Mouse (Mus musculus): ENCODE data around the gene Lnx2.

Gene Lnx2

DNA sequence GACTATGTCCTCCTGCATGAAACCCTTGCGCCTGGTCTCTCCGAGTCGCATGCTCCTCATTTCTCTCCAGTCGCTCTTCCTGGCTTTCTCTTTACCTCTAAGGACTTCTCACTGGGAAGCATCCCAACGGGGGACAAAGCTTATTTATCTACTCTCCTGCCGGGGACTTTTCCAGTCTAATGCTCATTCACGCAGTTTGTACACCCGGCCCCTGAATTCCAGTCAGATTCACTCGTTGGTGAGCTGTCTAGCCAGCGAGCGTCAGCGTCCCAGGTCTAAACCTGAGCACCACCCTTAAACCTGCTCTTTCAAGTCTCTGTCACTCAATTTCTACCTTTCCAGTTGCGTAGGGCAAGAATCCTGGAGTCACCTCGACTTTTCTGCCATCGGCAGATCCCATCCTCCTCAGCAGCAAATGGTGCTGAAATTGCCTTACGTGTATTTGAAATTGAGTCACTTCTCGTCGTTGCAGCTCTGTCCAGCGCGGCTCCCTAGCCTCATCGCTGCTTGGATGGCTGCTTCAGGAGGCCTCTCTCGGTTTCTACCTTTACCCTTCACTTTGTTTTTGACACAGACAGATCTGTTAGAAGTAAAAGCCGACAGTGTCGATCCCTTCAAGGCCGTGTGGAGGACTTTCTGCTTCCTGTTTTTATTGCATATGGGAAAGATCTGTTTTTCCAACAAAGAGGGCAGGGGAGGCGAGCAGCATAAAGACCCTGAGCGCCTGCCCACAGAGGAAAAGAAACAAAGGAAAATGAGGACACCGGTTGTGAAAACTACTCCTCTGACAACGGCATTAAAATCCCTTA lies 24.7 kb downstream of the Lnx2 start:
- DNase-seq (ENCODE audit: low spot score) = no peak

- DNase-seq (ENCODE audit: low spot score) = no peak
Observed at GRCm38 (mm10) chr5:147050816-147051499, 25.4 kb downstream of the Lnx2 start.

DNA sequence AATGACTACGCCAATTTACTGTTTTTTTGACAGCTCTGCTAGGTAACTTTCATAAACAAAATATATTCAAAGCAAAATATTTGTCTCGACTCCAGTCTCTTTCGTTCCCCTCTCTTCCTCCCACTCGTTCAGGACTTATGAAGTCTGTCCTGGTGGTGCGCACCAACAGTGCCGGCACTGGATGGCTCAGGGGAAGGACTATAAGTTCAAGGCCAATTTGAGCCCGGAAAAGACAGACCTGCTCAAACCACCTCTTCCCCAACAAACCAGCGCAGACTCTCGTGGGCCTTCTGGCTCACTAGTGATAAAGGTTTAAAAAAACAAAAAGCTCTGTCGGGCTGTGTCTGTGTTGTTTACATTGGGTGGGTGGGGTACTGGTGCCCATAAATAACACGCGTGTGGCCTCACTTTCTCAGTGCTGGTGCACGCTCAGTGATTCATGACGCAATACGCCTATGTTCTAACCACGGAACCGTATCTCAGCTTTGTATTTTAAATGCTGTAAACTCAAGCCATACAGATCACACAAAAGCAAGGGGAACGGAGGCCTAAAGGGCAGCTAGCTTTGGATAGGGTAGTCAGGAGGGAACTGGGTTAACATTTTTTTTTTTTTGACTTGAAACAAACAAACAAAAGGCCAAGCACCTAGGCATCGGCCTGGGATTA lies 26.7 kb downstream of the Lnx2 start:
- DNase-seq (ENCODE audit: low spot score) = no peak

- DNase-seq (ENCODE audit: low spot score) = no peak
Observed at GRCm38 (mm10) chr5:147045929-147046328, 30.5 kb downstream of the Lnx2 start.

GRCm38 (mm10) chr5:147045311-147045710 lies 31.1 kb downstream of the Lnx2 start:
- DNase-seq (ENCODE audit: low spot score) = no peak

GRCm38 (mm10) chr5:147043240-147043844 lies 33.0 kb downstream of the Lnx2 start:
- no peak for DNase-seq (ENCODE audit: low spot score)

DNA sequence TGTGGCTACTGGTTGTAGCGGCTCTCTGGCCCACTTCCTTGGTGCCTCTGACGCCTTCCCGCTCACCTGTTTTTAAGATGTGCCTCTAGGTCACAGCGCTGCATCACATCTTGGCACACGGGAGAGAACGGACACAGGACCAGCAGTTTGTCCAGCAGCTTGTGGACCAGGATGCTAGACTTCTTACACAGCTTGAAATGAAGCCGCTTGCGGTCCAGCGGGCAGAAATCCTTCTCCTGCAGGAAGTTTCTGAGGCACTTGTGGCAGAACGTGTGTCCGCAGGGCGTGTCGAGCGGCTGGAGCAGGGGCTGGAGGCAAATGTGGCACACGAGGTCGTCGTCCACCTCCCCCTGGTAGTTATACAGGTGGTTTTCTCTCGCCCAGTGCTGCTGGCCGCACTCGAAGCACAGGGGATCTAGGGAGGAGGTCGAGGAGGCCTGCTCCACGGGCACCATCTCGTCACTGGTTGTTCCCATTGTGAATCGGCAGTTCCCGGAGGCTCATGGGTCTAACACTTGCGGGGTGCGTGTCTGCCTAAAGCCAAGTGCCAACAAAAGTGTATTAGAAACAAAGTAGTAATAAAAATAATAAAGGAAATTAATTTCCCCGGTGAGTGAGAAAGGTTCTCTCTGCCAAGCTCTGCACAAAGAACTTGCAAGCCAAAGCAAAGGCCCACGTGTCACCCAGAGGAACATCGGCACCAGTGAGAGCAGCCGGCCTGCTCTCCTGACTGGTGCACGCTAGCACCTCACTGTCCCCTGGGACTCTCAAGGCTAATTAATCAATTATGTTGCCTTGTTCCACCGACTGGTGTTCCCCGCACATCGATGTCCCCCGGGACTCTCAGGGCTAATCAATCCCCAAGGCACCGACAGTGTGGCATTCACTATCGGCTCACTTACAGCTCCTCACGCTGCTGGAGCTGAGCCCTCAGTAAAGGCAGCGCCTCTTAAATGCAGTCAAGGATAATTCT lies 34.1 kb downstream of the Lnx2 start:
- DNase-seq (ENCODE audit: low spot score) = no peak

- DNase-seq (ENCODE audit: low spot score) = no peak
Observed at GRCm38 (mm10) chr5:147039394-147039793, 37.0 kb downstream of the Lnx2 start.

GRCm38 (mm10) chr5:147037601-147038000 lies 38.8 kb downstream of the Lnx2 start:
- DNase-seq (ENCODE audit: low spot score) = no peak

DNA sequence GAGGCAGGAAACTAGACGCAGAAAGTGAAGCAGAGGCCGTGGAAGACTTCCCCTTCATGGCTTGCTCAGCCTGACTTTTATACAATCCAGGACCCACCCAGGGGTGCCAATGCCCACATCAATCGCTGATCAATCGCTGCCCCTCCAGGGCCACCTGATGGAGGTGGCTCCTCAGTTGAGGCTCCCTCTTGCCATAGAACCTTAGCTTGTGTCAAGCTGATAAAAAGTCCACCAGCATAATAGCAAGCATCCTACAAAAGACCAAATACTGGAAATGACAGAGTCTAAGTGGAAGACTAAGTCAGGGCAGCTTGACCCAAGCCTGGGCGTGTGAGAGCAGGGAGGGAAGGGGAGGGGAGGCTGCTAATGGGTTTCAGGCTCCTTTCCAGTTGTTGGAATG lies 39.7 kb downstream of the Lnx2 start:
- DNase-seq (ENCODE audit: low spot score) = no peak

GRCm38 (mm10) chr5:147036028-147036427 lies 40.4 kb downstream of the Lnx2 start:
- DNase-seq (ENCODE audit: low spot score) = peak; percentile 78

- DNase-seq (ENCODE audit: low spot score) = no peak
Observed at GRCm38 (mm10) chr5:147035301-147035700, 41.1 kb downstream of the Lnx2 start.

DNA sequence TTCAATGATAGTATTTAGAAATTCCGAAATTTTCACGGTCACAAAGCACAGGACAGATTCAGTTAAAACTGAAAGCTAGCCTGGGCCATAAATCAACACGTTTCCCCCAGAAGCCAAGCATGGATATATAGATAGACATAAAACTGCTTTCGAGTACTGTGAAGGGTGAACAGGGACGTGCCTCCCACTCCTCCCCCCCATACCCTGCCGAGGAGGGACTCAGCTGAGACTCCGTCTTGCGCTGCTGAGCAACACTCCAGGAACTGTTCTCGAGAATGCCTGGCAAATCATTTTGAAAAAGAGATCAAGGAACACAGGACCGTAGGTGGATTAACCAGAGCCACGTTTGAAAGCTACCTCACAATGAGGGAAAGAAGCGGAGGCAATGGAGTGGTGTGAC lies 42.1 kb downstream of the Lnx2 start:
- no peak for DNase-seq (ENCODE audit: low spot score)

DNA sequence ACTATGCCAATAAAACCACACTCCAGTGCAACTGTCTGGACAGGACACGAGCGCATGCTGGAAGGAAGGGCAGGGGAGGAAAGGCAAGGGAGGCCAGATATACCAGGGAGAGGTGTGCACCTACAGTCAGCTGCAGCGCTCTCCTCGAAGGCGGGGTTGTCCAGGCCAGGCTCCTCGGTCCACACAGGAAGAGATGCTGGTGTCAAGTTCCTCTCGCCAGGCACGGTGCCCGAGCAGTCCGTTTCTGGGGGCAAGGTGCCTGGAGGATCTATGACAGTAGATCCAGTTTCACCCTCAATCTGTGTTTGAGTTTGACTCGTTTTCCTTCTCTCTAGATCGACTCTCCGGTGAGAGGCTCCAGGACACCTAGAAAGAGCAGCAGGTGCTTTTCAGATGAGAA lies 43.2 kb downstream of the Lnx2 start:
- no peak for DNase-seq (ENCODE audit: low spot score)

DNA sequence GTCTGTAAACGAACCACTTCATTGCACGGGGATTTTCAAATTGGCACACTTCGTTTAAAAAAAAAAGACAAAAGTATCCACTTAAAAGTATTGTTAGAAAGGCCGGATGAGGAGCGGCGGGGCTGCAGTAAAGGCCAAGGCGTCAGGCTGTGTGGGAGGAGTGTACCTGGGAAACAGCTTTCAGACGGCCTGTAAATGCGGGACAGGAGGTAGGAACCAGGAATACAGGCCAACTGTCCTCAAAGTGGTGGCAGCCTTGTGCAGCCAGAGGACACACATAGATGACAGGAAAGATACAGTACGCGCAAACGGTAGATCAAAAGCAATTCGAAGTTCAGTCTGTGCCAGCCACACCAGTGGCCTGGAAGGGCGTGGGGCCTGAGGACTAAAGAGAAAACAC lies 45.1 kb downstream of the Lnx2 start:
- no peak for DNase-seq (ENCODE audit: low spot score)

DNA sequence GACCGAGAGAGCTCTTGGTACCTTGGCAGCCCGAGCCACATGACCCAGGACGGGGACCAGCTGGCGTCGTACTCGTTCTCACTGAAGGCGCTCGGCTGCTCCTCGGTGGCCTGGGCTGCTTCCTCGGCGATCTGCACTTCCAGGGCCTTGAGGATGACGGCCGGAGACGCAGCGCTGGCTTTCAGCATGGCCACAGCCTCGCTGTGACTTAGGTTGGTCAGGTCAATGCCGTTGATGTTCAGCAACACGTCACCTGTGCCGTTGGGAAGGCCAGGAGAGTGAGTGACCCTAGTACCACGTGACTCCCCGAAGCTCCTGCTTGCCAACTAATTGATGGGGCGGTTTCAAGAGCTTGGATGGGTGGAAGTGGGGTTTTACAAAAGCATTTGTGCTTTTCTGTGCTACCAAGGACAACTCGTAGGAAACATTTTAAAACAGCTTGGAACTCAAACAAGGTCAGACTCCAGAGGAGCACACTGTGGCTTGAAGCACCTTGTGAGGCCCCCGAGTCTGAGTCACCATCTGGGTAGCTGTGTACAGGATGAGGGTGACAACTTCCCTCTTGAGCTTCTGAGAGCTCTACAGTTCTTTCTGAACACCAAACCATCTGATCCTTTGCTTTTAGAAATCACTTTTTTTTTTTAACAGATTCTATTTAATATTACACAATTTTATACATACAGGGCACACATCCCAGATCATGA lies 51.9 kb downstream of the Lnx2 start:
- no peak for DNase-seq (ENCODE audit: low spot score)

GRCm38 (mm10) chr5:147023245-147023970 lies 53.0 kb downstream of the Lnx2 start:
- no peak for DNase-seq (ENCODE audit: low spot score)

GRCm38 (mm10) chr5:147021546-147022265 lies 54.7 kb downstream of the Lnx2 start:
- DNase-seq (ENCODE audit: low spot score) = no peak

DNA sequence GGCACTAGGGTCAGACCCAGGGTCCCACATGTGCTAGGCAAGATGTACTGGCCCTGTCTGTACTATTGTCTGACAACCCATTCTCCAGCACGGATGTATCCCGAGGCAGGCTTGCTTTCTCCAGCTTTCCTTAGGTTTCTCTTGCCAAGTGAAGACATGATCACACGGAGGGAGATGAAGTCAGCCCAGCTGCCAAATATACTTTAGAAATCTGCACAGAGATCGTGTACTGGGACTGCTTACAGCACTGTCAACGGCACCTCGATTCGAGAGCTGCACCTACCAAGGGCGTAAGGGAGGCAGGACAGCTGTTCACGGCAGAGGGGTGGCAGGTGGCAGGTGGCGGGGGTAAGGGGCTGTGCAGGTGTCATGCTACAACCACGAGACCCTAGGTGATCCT lies 55.8 kb downstream of the Lnx2 start:
- no peak for DNase-seq (ENCODE audit: low spot score)
